Mouse (Mus musculus) limb, embryonic 12.5 days (tissue): ENCODE results near the gene B3gnt5. TPM values are rescaled to one million over a fixed set of nuclear protein-coding genes. Genes with fewer than 3 reads are reported as not detected.

Experiments
- ATAC-seq: fragments of 200-750 bp; cut with Nextera tagmentation; 2 replicates; pipeline ENCODE4 v1.8.0; 2017; ENCODE audit warnings: low read depth, moderate TSS enrichment; ENCODE audit not compliant: insufficient number of reproducible peaks, insufficient read depth, low FRiP score, low TSS enrichment
- H3K27ac ChIP-seq: fragments of 300-500 bp; sonication (generic); 2 replicates; pipeline ENCODE4 v1.5.1; 2016; ENCODE audit warnings: mild to moderate bottlenecking, moderate library complexity
- H3K27me3 ChIP-seq: fragments of 300-500 bp; sonication (generic); 2 replicates; pipeline ENCODE4 v1.6.1; 2016; ENCODE audit warnings: mild to moderate bottlenecking, moderate library complexity
- H3K36me3 ChIP-seq: fragments of 300-500 bp; sonication (generic); 2 replicates; pipeline ENCODE4 v1.6.1; 2016; ENCODE audit warnings: mild to moderate bottlenecking, moderate library complexity
- H3K4me1 ChIP-seq: fragments of 300-500 bp; sonication (generic); replicated peaks from 2 replicates; pipeline ENCODE4 v1.6.1; 2016
- H3K4me2 ChIP-seq: fragments of 300-500 bp; sonication (generic); 2 replicates; pipeline ENCODE4 v1.6.1; 2016; ENCODE audit warnings: mild to moderate bottlenecking, moderate library complexity
- H3K4me3 ChIP-seq: fragments of 300-500 bp; sonication (generic); replicated peaks from 2 replicates; pipeline ENCODE4 v1.5.1; 2016; ENCODE audit warnings: mild to moderate bottlenecking
- H3K9ac ChIP-seq: fragments of 300-500 bp; sonication (generic); replicated peaks from 2 replicates; pipeline ENCODE4 v1.6.1; 2016; ENCODE audit warnings: mild to moderate bottlenecking, moderate library complexity
- H3K9me3 ChIP-seq: fragments of 300-500 bp; sonication (generic); 2 replicates; pipeline ENCODE4 v1.6.1; 2016; ENCODE audit warnings: mild to moderate bottlenecking, moderate library complexity
- WGBS: fragments of 180-500 bp; shearing (Covaris S2); methylation state at CpG from one replicate; pipeline ENCODE4 v1.1.7; 2016; 5-methylcytosine and 5-hydroxymethylcytosine counted together
- polyA plus RNA-seq: library from polyadenylated mRNA; unstranded; fragments of >200 nt; fragmentation: Nextera tagmentation; extraction: Ambion mirVana; gene quantifications from 2 replicates; pipeline ENCODE4 v1.2.1, GENCODE M21; 2016

B3gnt5 gene
- polyA plus RNA-seq, 1 experiment from 2014 or later = 39.2 TPM

DNA sequence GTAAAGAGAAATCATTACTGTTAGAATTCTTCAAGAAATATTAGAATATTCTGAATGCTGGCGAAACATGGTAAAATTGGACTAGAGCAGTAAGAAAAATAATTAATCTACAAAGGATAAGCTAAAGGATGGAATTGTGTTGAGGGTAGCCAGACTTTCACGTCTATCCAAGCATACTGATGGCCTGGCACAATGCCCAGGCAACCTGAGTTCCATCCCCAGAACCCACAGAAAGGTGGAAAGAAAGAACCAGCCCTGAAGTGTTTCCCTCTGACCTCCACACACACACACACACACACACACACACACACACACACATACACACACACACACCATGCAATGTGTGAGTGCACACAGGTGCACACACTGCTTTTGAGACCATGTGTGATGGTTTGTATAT, 58.8 kb downstream of the B3gnt5 start:
- H3K4me2 ChIP-seq = no peak overlapping the region
- no peak for ATAC-seq
- no peaks in the 10 kb centered on the region for H3K4me1 ChIP-seq
- no peak overlapping the region for H3K27ac ChIP-seq
- no peak overlapping the region for H3K9ac ChIP-seq
- WGBS = 83% methylated on average over 2 of the region's 2 CpGs
- H3K4me3 ChIP-seq = no peak overlapping the region
- H3K36me3 ChIP-seq = no peaks in the 10 kb centered on the region
- no peaks in the 10 kb centered on the region for H3K27me3 ChIP-seq
- H3K9me3 ChIP-seq = no peaks in the 10 kb centered on the region

Other genes with a start within 250 kb of the B3gnt5 start
- gene Olfr167, start 237.9 kb upstream of the B3gnt5 start, polyA plus RNA-seq = not detected in 2 replicates
- gene Olfr168, start 224.7 kb upstream of the B3gnt5 start, polyA plus RNA-seq = not detected in 2 replicates
- gene Olfr169, start 188.4 kb upstream of the B3gnt5 start, polyA plus RNA-seq = not detected in 2 replicates
- not detected in 2 replicates for gene Olfr170, start 148.3 kb upstream of the B3gnt5 start, polyA plus RNA-seq
- gene Olfr171, start 130.3 kb upstream of the B3gnt5 start, polyA plus RNA-seq = not detected in 2 replicates
- 0.08 TPM in 1 of 2 replicates, not detected in the other for gene Lamp3, start 53.8 kb upstream of the B3gnt5 start, polyA plus RNA-seq
- 5.7 and 6.0 TPM in 2 replicates for gene Klhl6, start 222.8 kb downstream of the B3gnt5 start, polyA plus RNA-seq